Mouse (Mus musculus) testis, adult 2 months (tissue): ENCODE data around the gene Gm20662.

Experiments
- CTCF ChIP-seq: fragments of 200-500 bp; IDR thresholded peaks from 2 replicates; pipeline ENCODE4 v1.5.1; 2012; ENCODE audit warnings: low read depth, mild to moderate bottlenecking, inconsistent platforms, low read length, moderate library complexity; ENCODE audit not compliant: control insufficient read depth, insufficient read depth, insufficient replicate concordance
- POLR2A ChIP-seq: fragments of 200-500 bp; IDR thresholded peaks from 2 replicates; pipeline ENCODE4 v1.6.1; 2012; ENCODE audit warnings: low read depth, mild to moderate bottlenecking, inconsistent platforms, low read length, moderate library complexity; ENCODE audit not compliant: control insufficient read depth

DNA sequence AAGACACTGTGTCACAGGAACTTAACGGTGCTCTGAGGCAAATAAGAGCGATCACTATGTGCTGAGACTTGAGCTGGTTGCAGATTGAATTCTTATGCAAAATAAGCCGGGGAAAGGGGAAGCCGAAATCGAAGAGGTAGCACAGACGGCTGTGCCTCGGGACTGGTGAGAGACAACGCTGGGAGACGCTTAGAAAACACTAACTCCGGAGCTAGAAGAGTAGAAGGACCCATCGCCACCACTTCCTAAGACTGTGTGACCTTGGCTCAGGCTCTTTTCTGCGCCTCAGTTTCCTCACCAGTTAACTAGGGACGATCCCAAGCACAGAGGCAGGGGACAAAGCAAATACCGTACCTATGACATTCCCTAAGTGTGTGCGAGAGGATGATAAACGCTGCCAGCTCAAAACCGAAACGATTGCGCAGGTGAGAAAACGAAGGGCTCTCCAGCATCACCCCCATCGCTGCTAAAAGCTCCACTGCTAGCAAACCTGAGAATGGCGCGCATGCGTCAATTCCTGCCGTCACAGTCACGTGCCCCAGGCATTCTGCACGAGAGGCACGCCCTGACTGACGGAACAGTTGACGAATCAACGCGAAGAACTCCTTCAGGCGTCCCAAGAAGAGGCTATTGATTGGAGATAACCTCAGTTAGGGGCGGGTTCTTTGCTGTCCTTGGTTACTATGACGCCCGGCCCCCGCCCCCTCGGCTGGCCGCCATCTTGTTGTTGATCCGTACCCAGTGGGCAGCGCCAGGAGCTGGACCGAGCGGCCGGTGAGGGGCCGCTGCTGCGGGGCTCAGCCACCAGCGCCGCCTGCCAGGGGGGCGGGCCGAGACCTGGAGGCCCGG is 6.0 kb downstream of the Gm20662 start, which contains the start of gene Ip6k1:
- peak; percentile 95 for TF ChIP-seq POLR2A
- TF ChIP-seq CTCF = 0 out of 2 replicates have a peak, but pooled peaks have one; percentile 9
